Mouse (Mus musculus) central nervous system, embryonic 18 days (tissue): ENCODE results near the gene Acads. TPM values are rescaled to one million over a fixed set of nuclear protein-coding genes. Genes with fewer than 3 reads are reported as not detected.

Experiments used
- polyA plus RNA-seq: library from polyadenylated mRNA; depleted of rRNA; stranded (reverse); fragments of >200 nt; gene quantifications from 2 replicates; pipeline ENCODE4 v1.2.3, GENCODE M21; 2012; rRNA removed

The Acads gene
- polyA plus RNA-seq: 14.5 and 16.4 TPM in 2 replicates

DNA sequence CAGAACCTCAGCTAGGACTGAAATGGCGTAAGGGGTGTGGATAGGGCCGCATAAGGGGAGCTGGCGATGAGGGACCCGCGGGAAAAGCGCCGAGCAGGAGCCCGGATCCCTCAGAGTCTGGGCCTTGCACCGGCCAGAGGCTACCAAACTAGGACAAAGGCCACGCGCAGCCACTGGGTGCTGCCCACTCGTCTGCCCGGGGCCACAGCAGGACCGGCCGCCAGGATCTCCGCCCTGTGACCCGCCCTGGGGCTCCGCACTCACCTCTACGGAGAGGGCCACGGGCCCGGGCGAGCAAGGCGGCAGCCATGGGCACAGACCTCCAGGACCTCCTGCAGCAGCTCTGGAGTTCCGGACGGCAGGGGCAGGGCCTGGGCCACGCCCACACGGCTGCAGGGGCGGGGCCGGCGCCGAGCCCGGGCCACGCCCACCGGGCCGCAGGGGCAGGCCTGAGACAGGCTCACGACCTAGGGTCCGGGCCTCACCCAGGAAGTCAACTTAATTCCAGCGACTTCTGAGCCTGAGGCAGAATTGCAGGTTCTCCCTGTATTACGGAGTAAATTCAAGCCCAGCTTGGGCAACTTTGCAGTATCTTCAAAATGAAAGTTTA is at the start of gene Acads:
TSS of gene Acads (minus strand) at position 386 of the 610 bp plus-strand sequence.

DNA sequence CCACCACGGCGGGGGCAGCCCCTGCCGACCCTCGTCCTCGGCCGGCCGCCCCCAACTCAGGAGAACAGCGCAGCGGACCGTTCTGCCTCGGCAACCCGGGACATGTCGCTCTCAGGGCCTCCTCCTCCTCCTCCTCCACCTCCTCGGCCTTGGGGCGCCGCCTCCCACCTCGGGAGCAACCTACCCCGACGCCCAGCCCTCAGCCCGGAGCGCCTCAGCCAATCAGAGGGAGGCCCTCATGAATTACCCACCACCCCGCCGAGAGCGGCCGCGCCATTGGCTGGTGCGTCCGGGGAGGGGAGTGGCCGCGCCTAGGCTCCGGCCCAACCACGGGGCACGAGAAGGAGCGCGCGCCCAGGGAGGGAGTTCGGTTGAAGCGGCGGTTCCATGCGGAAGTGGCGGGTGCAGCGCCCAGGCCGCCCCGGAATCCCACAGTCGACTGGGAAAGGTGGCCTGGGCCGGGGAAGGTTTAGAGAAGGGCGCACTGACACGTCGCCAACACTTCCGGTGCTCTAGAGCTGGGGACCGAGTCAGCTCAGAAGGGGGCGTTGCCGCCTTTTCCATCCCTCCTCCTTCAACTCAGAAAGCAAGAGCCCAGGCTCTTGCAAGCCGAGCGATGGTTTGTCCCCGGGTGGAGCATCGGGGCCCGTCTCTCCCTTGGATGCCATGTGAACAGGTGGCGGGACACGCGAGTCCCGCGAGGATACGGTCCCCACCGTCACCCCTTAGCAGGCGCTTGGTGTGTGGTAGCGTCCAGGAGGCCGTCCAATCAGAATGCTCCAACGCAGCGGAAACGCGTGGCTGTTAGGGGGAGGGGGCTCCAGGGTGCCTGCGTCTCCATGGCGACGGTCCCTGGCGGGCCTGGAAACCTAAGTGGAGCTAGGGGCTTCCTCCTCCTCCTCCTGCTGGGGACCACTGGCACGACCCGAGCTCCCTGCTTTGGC is 39.2 kb upstream of the Acads start, which contains the start of gene Mlec:
TSS of gene Mlec (minus strand) at position 140 of the 944 bp plus-strand sequence.

DNA sequence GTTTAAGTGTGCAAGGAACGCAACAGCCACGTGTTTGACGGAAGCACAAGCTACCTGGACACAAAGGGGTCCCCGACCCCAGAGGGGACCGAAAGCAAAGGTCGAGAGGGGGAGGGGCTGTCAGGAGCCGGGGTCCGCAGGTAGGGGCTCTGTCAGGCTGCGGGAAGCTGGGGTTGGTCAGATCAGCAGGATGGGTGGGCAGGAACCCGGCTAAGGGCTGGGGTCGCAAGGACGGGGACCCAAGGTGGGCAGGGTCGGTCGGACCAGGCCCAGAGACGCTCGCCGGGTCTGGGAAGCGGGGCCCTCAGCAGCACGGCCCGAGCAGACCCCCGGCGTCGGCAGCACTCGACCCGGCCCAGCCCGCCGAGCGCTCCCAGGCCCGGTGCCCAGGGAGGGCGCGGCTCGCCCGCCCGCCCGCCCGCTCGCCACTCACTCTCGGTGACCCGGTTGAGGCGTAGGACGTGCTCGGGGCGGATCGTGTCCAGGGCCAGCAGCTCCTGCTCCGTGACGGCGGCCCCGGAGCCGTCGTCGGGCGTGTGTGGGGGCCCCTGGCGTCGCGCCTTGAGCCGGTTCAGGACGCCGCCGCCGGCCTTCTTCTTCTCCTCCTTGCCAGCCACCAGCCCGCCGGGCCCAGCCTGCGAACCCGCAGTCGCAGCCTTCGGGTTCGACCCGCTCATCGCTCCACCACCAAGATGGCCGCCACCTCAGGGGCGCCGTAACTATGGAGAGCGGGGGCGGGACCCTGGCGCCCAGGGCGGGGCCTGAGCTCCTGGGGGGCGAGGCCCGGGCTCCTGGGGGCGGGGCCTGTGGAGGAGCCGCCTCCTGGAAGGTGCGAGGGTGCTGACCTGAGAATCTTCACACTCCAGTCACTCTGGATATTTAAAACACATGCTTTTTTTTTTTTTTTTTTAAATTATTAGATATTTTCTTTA is 15.4 kb upstream of the Acads start, which contains the start of gene Unc119b:
TSS of gene Unc119b (minus strand) at position 742 of the 932 bp plus-strand sequence.

DNA sequence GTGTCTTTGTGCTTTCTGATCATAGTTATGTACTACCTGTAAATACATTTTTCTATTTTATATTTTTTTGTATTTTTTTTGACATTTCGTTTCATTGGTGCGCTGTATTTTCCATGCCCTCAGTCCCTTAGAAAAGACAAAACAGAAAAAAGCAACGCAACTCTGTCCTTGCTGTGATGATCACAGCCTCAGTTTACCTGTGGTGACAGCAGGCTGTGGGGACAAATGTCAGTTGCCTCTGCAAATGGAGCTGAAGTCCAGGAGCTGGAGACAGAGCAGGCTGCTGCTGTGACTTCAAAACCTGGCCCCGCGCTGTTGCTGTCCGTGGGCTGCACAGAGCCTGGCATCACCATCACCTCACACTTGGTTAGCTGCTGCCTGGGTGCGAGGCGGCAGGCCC is 21.0 kb downstream of the Acads start, which contains the start of gene Gm10401:
TSS of gene Gm10401 (minus strand) at position 101 of the 400 bp plus-strand sequence.

Other genes with a start within 250 kb of the Acads start
- gene Oasl2, start 222.4 kb downstream of the Acads start, polyA plus RNA-seq: 5.6 and 7.2 TPM in 2 replicates
- 0.32 and 0.71 TPM in 2 replicates for gene Oasl1, start 196.1 kb downstream of the Acads start, polyA plus RNA-seq
- gene 2210016L21Rik, start 177.2 kb downstream of the Acads start, polyA plus RNA-seq: 97.8 and 102 TPM in 2 replicates
- gene Hnf1a, start 148.3 kb downstream of the Acads start, polyA plus RNA-seq: not detected in 2 replicates
- 96.3 and 106 TPM in 2 replicates for gene Sppl3, start 108.2 kb downstream of the Acads start, polyA plus RNA-seq
- 0.21 and 0.31 TPM in 2 replicates for gene Gm10401, start 21.1 kb downstream of the Acads start, polyA plus RNA-seq
- 35.1 and 37.4 TPM in 2 replicates for gene Unc119b, start 15.6 kb upstream of the Acads start, polyA plus RNA-seq
- gene Mlec, start 38.8 kb upstream of the Acads start, polyA plus RNA-seq: 61.9 and 66.2 TPM in 2 replicates
- gene Cabp1, start 75.0 kb upstream of the Acads start, polyA plus RNA-seq: 54.7 and 57.3 TPM in 2 replicates
- 62.9 and 64.4 TPM in 2 replicates for gene Pop5, start 116.5 kb upstream of the Acads start, polyA plus RNA-seq
- 171 and 186 TPM in 2 replicates for gene Rnf10, start 153.6 kb upstream of the Acads start, polyA plus RNA-seq
- 21.0 and 23.5 TPM in 2 replicates for gene Coq5, start 160.3 kb upstream of the Acads start, polyA plus RNA-seq
- 921 and 931 TPM in 2 replicates for gene Dynll1, start 181.7 kb upstream of the Acads start, polyA plus RNA-seq
- gene Srsf9, start 207.8 kb upstream of the Acads start, polyA plus RNA-seq: 77.3 and 91.8 TPM in 2 replicates
- 29.5 and 32.5 TPM in 2 replicates for gene Gatc, start 221.8 kb upstream of the Acads start, polyA plus RNA-seq
- 35.5 and 37.2 TPM in 2 replicates for gene Triap1, start 221.9 kb upstream of the Acads start, polyA plus RNA-seq
- gene Cox6a1, start 229.6 kb upstream of the Acads start, polyA plus RNA-seq: 1,710 and 1,793 TPM in 2 replicates